Mouse (Mus musculus): Measurements from ENCODE around the gene Gimap8. TPM values are rescaled to one million over a fixed set of nuclear protein-coding genes. Genes with fewer than 3 reads are reported as not detected.

Gene Gimap8
- polyA plus RNA-seq (2012; rRNA removed) = 0.90 and 1.3 TPM in 2 replicates
- polyA plus RNA-seq (2014; fragmentation: Nextera tagmentation; extraction: Ambion mirVana) = 0.17 and 0.18 TPM in 2 replicates

DNA sequence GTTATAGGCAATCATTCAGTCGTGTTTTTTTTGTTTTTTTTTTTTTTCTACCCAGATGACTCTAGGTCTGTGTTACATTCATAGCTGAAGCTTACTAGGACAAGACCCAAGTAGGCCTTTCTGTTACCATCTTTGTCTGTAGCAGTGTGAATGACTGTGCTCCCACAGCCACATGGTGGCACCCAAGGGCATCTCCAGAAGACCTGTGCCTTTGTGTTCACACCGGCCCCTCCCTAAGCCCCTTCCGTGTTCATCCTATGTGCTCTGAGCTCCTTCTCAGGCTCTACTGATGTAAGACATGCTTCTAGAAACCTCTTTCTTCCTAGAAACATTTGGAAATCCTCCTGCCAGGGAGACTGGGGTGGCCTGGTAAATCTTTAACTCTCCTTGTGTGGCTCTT is at the start of gene Gimap8:
Gene Gimap8, plus strand, starts transcription at position 240 of the 400 bp plus-strand sequence.
- no peak for DNase-seq (ENCODE audit: low read depth in 3 of 3, low spot score in 3 of 3)
- Histone ChIP-seq H3K36me3 (replicated peaks; ENCODE audit: control insufficient read depth, insufficient read depth, low read depth) (no peaks in the 10 kb centered on the region), H3K27me3 (ENCODE audit: control insufficient read depth, insufficient read depth, low read length) (no peaks in the 10 kb centered on the region), H3K9me3 (ENCODE audit: control insufficient read depth, low read length) (no peaks in the 10 kb centered on the region), H3K4me3 (ENCODE audit: insufficient read depth in 1 of 2, low read depth in 2 of 2, low read length in 2 of 2) (no peak within 1 kb of the TSS), H3K4me2 (ENCODE audit: low read depth) (0 out of 2 replicates have a peak within 1 kb of the TSS, but pooled peaks have one; percentile 5), H3K27ac (no peak within 1 kb of the TSS), H3K9ac (replicated peaks) (no peak within 1 kb of the TSS), H3K4me1 (replicated peaks; ENCODE audit: control insufficient read depth in 2 of 2, insufficient read depth in 2 of 2, low read length in 1 of 2) (0 out of 4 replicates have a peak, but pooled peaks cover 0 to 1% of the 10 kb centered on the region in 2 experiments)
- peak; percentile 66 for TF ChIP-seq CTCF (IDR thresholded peaks at IDR 0.05; ENCODE audit: low read depth)
- TF ChIP-seq EP300 (IDR thresholded peaks at IDR 0.05; ENCODE audit: low read depth) = no peak
- 10% methylated on average over 3 of the region's 3 CpGs for WGBS (ENCODE audit: insufficient replicate concordance)
- ATAC-seq (ENCODE audit: insufficient read depth) = no peak

DNA sequence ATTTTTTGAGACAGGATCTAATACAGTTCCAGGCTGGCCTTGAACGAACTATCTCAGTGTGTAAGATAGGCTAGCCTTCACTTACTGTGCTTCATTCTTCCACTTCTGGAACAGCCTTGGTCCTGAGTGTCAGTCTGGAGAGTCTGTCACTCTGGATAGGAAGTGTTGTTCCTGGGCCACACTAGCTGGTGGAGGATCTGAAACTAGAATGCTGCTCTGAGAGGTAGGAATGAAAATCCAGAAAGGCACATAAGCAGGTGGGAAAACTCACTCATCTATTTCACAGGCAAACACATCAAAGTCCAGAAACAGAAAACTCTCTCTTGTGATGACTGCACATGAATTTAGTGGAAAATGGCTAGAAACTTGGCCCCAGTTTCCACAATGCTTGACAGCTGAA is 46.4 kb upstream of the Gimap8 start:
- Histone ChIP-seq H3K27ac (no peak overlapping the region), H3K4me1 (replicated peaks; ENCODE audit: control insufficient read depth in 2 of 2, insufficient read depth in 2 of 2, low read length in 1 of 2) (peaks cover 5 to 8% of the 10 kb centered on the region in 2 experiments), H3K27me3 (ENCODE audit: control insufficient read depth, insufficient read depth, low read length) (no peaks in the 10 kb centered on the region), H3K9me3 (ENCODE audit: control insufficient read depth, low read length) (no peaks in the 10 kb centered on the region; the same call in 1 of the 2 replicates), H3K9ac (replicated peaks) (no peak overlapping the region), H3K4me2 (ENCODE audit: low read depth) (no peak overlapping the region), H3K36me3 (replicated peaks; ENCODE audit: control insufficient read depth, insufficient read depth, low read depth) (no peaks in the 10 kb centered on the region; the same call in 1 of the 2 replicates), H3K4me3 (ENCODE audit: insufficient read depth in 1 of 2, low read depth in 2 of 2, low read length in 2 of 2) (no peak overlapping the region)
- TF ChIP-seq CTCF (IDR thresholded peaks at IDR 0.05; ENCODE audit: low read depth) = no peak
- 69% methylated on average over 1 of the region's 1 CpGs for WGBS (ENCODE audit: insufficient replicate concordance)
- no peak for DNase-seq (ENCODE audit: low read depth in 3 of 3, low spot score in 3 of 3)
- no peak for ATAC-seq (ENCODE audit: insufficient read depth)

DNA sequence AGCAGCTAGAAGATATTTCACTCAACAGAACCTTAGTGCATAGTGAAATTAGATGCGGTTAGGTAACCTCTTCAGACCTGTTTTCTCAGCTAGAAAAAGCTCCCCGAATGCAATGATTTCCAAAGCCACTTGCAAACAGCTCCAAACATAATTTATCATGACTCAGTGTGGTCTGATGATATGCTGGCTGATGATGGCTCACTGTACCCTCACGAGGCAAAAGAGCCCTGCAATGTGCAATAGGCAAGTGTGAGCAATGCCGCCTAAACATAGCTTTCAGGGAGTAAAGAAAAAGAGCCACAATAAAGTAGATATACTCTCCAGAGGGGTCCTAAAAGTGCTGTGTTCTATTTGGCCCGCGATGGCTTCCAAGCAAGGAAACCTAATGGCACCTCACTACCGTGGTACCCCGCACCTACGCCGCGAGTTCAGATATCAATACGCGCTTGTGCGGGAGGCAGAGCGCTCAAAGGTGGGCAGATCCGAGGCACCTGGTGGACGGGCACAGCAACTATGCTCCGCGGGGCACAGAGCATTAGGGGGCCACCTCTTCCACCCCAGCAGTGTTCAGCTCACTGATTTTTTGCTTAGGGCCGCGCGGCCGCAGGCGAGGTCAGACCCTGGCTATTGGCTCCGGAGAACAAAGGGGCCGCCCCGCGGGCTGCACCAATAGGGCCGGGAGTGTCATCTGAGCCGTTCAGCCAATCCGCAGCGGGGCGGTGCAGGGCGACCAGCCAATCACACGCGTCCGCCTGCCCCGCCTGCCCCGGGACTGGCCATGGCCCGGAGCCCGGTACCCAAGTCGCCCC is 45.6 kb upstream of the Gimap8 start, which contains the start of gene Zfp775:
Gene Zfp775, plus strand, starts transcription at position 793 of the 809 bp plus-strand sequence.
- H3K4me2 ChIP-seq (ENCODE audit: low read depth) = peak within 1 kb of the TSS; percentile 96
- 5% methylated on average over 42 of the region's 42 CpGs for WGBS (ENCODE audit: insufficient replicate concordance)
- peak within 1 kb of the TSS; percentile 66 for H3K9ac ChIP-seq (replicated peaks)
- H3K4me3 ChIP-seq (ENCODE audit: insufficient read depth in 1 of 2, low read depth in 2 of 2, low read length in 2 of 2) = peak within 1 kb of the TSS; percentile 68 to 75
- peaks cover 5 to 8% of the 10 kb centered on the region in 2 experiments for H3K4me1 ChIP-seq (replicated peaks; ENCODE audit: control insufficient read depth in 2 of 2, insufficient read depth in 2 of 2, low read length in 1 of 2)
- no peaks in the 10 kb centered on the region; the same call in 1 of the 2 replicates for H3K9me3 ChIP-seq (ENCODE audit: control insufficient read depth, low read length)
- H3K27ac ChIP-seq = peak within 1 kb of the TSS; percentile 42
- H3K36me3 ChIP-seq (replicated peaks; ENCODE audit: control insufficient read depth, insufficient read depth, low read depth) = no peaks in the 10 kb centered on the region; the same call in 1 of the 2 replicates
- DNase-seq (ENCODE audit: low read depth in 3 of 3, low spot score in 3 of 3) = peak; percentile 76
- TF ChIP-seq EP300 (IDR thresholded peaks at IDR 0.05; ENCODE audit: low read depth) (no peak), CTCF (IDR thresholded peaks at IDR 0.05; ENCODE audit: low read depth) (peak; percentile 18; the same call in 1 of the 2 replicates)
- peak; percentile 99 for ATAC-seq (ENCODE audit: insufficient read depth)
- H3K27me3 ChIP-seq (ENCODE audit: control insufficient read depth, insufficient read depth, low read length) = no peaks in the 10 kb centered on the region

DNA sequence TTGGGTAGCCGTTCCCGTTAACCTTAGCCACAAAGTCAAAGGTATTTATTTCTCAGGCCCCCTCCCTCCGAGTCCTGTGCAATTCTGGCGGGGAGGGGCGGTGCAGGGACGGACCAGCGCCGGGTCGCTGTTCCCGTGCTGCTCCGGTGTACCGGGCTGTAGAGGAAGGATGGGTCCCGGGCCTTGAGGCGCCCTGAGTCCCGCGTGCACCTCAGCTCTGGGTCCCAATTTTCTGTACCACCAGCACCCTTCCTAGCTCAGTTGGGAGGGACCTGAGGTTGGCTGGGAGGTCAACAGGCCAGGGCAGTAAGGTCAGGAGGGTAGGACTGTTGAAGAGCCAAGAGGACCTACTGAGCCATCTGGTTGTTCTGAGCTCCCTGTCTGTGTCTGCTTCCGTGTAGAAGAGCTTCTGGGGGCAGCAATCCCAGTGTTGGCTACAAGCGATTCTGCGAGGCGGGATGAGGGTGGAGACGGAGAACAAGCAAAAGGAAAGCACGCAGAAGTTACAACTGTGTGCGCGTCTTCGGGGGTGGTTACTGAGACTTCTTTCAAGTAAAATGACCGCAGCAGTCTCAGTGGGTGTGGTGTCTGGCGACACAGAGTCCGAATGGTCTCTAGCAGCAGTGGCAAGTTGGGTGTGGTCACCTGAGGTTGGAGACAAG is 44.8 kb upstream of the Gimap8 start:
- no peak for DNase-seq (ENCODE audit: low read depth in 3 of 3, low spot score in 3 of 3)
- Histone ChIP-seq H3K36me3 (replicated peaks; ENCODE audit: control insufficient read depth, insufficient read depth, low read depth) (no peaks in the 10 kb centered on the region; the same call in 1 of the 2 replicates), H3K4me3 (ENCODE audit: insufficient read depth in 1 of 2, low read depth in 2 of 2, low read length in 2 of 2) (peak overlapping the region; percentile 68 to 75), H3K4me1 (replicated peaks; ENCODE audit: control insufficient read depth in 2 of 2, insufficient read depth in 2 of 2, low read length in 1 of 2) (peaks cover 5 to 8% of the 10 kb centered on the region in 2 experiments), H3K9ac (replicated peaks) (peak overlapping the region; percentile 66), H3K27me3 (ENCODE audit: control insufficient read depth, insufficient read depth, low read length) (no peaks in the 10 kb centered on the region), H3K27ac (peak overlapping the region; percentile 42), H3K9me3 (ENCODE audit: control insufficient read depth, low read length) (no peaks in the 10 kb centered on the region), H3K4me2 (ENCODE audit: low read depth) (peak overlapping the region; percentile 96)
- no peak for TF ChIP-seq EP300 (IDR thresholded peaks at IDR 0.05; ENCODE audit: low read depth)
- no peak for TF ChIP-seq CTCF (IDR thresholded peaks at IDR 0.05; ENCODE audit: low read depth)
- peak; percentile 68 for ATAC-seq (ENCODE audit: insufficient read depth)
- 2% methylated on average over 28 of the region's 28 CpGs for WGBS (ENCODE audit: insufficient replicate concordance)

DNA sequence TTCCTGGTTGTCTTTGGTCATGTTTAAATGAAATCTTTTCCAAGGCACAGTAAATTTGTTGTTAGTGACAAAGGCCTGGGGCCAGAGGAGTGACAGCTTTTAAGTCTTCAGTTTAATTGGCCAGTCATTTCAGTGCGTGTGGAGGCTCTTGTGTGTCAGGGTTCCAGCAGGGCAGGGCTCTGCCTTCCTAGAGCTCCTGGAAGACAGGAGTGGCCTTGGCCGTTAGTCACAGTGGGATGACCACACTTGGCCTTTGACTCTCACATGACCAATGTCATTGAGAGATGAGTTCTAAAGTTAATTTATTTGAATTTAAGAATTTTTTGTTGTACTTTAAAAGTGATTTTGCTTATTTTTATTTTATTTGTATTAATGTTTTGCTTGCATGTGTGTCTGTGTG is 38.9 kb upstream of the Gimap8 start:
- no peak overlapping the region for H3K4me3 ChIP-seq (ENCODE audit: insufficient read depth in 1 of 2, low read depth in 2 of 2, low read length in 2 of 2)
- DNase-seq (ENCODE audit: low read depth in 3 of 3, low spot score in 3 of 3) = no peak
- no peak overlapping the region for H3K27ac ChIP-seq
- 71% methylated on average over 2 of the region's 2 CpGs for WGBS (ENCODE audit: insufficient replicate concordance)
- no peak for ATAC-seq (ENCODE audit: insufficient read depth)
- no peak overlapping the region for H3K4me2 ChIP-seq (ENCODE audit: low read depth)
- TF ChIP-seq CTCF (IDR thresholded peaks at IDR 0.05; ENCODE audit: low read depth) (no peak), EP300 (IDR thresholded peaks at IDR 0.05; ENCODE audit: low read depth) (no peak)
- no peak overlapping the region for H3K9ac ChIP-seq (replicated peaks)
- H3K4me1 ChIP-seq (replicated peaks; ENCODE audit: control insufficient read depth in 2 of 2, insufficient read depth in 2 of 2, low read length in 1 of 2) = no peaks in the 10 kb centered on the region
- no peaks in the 10 kb centered on the region for H3K27me3 ChIP-seq (ENCODE audit: control insufficient read depth, insufficient read depth, low read length)
- no peaks in the 10 kb centered on the region for H3K9me3 ChIP-seq (ENCODE audit: control insufficient read depth, low read length)
- H3K36me3 ChIP-seq (replicated peaks; ENCODE audit: control insufficient read depth, insufficient read depth, low read depth) = no peaks in the 10 kb centered on the region
